Mouse (Mus musculus): ENCODE results near the gene Avl9.

Avl9 gene

GRCm38 (mm10) chr6:56789336-56789735 lies 74.6 kb downstream of the Avl9 start:
- in situ Hi-C loops (cut with MboI, MseI), result no loop called here

GRCm38 (mm10) chr6:56794834-56795233 lies 80.1 kb downstream of the Avl9 start:
- in situ Hi-C loops (cut with MboI, MseI), result loop anchor here (5.0 kb wide), 1 partner anchor 132 kb away; no protein-coding TSS in a partner anchor

- in situ Hi-C loops (cut with MboI, MseI), result loop anchor here (5.0 kb wide), 1 partner anchor 131 kb away; no protein-coding TSS in a partner anchor
Measured at GRCm38 (mm10) chr6:56796232-56796631, 81.5 kb downstream of the Avl9 start.

- in situ Hi-C loops (cut with MboI, MseI), result loop anchor here (5.0 kb wide), 1 partner anchor 131 kb away; no protein-coding TSS in a partner anchor
Measured at GRCm38 (mm10) chr6:56796668-56797141, 82.0 kb downstream of the Avl9 start.

GRCm38 (mm10) chr6:56797311-56798151 lies 82.8 kb downstream of the Avl9 start, which contains the start of gene Kbtbd2:
TSS of gene Kbtbd2 (minus strand) at chr6:56797813.
- in situ Hi-C loops (cut with MboI, MseI), result loop anchor here (5.0 kb wide), 1 partner anchor 130 kb away; no protein-coding TSS in a partner anchor

- in situ Hi-C loops (cut with MboI, MseI), result loop anchor here (5.0 kb wide), 1 partner anchor 129 kb away; no protein-coding TSS in a partner anchor
Measured at GRCm38 (mm10) chr6:56798152-56798465, 83.4 kb downstream of the Avl9 start.

GRCm38 (mm10) chr6:56805026-56805425 lies 90.3 kb downstream of the Avl9 start:
- in situ Hi-C loops (cut with MboI, MseI), result loop anchor here (5.0 to 25.0 kb wide), 2 partner anchors 767 to 1057 kb away; partner anchors contain the start of gene Vmn1r21

GRCm38 (mm10) chr6:56806195-56806594 lies 91.5 kb downstream of the Avl9 start:
- in situ Hi-C loops (cut with MboI, MseI), result loop anchor here (5.0 to 25.0 kb wide), 2 partner anchors 766 to 1056 kb away; partner anchors contain the start of gene Vmn1r21

GRCm38 (mm10) chr6:56808656-56809055 lies 94.0 kb downstream of the Avl9 start:
- in situ Hi-C loops (cut with MboI, MseI), result loop anchor here (5.0 to 25.0 kb wide), 2 partner anchors 764 to 1054 kb away; partner anchors contain the start of gene Vmn1r21
